Mouse (Mus musculus): ENCODE data around the gene Amh.

DNA sequence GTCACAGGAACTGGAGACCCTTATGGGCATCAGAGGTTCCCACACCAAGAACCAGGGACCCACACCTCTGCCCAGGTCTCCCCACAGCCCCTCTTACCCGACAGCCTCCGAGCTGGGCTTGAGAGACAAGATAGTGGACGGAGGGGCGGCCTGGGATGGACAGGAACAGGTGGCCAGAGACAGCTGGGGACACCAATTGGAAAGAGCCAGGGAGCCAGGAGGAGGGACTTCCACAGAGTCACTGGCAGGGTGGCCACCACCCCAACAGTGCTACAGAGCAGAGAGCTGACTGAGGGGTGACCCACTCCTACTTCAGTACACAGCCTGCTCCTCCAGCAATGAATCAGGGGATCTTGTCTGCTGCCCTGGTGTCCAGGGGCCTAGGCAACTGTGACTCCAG lies 8.3 kb downstream of the Amh start, which contains the start of gene Jsrp1:
- TF ChIP-seq CTCF (IDR thresholded peaks at IDR 0.05; ENCODE audit: low read depth, low read length): no peak
- TF ChIP-seq POLR2AphosphoS5 (IDR thresholded peaks at IDR 0.05; ENCODE audit: insufficient replicate concordance, low read depth, low read length): no peak
- TF ChIP-seq GATA1 (IDR thresholded peaks at IDR 0.05; ENCODE audit: borderline replicate concordance, low read length): no peak
